Comparison of ENCODE assay signal across 8 mouse cellular contexts in genomic region chr1:168708161-168708865, GRCm38 (mm10).
DNase-seq lines count a peak whose midpoint lies in the region; ATAC-seq lines count a peak whose summit lies in the region.

No protein-coding gene starts in this region.

- H3K4me2 ChIP-seq in hindbrain, embryonic 11.5 days (replicated peaks; ENCODE audit: low read depth, low read length) = no peak overlapping the region
- H3K4me2 ChIP-seq in limb, embryonic 12.5 days = peak overlapping the region; percentile 52

- peak; percentile 23 for DNase-seq in gastrocnemius, adult 18-20 months (ENCODE audit: low spot score)
- no peak for DNase-seq in gastrocnemius, postnatal 4 days (ENCODE audit: low spot score in 2 of 2)
- DNase-seq in embryo, embryonic 9.5 days (ENCODE audit: extremely low spot score) = peak; percentile 40
- peak; percentile 23 for DNase-seq in hindbrain, embryonic 11.5 days (ENCODE audit: low spot score)
- peak; percentile 25 to 30 for DNase-seq in right cerebral cortex, postnatal 10 days (ENCODE audit: low spot score in 2 of 2)
- DNase-seq in spleen, postnatal 4 days (ENCODE audit: low spot score in 2 of 2) = no peak
- no peak for DNase-seq in ovary, postnatal 14 days (ENCODE audit: low spot score)

- ATAC-seq in hindbrain, embryonic 11.5 days (ENCODE audit: low FRiP score) = no peak
- peak; percentile 44; the same call in 1 of the 2 replicates for ATAC-seq in limb, embryonic 12.5 days (ENCODE audit: insufficient number of reproducible peaks, insufficient read depth, low FRiP score, low TSS enrichment, low read depth)

- no peak overlapping the region for H3K27ac ChIP-seq in hindbrain, embryonic 11.5 days (ENCODE audit: low read depth, low read length)
- peak overlapping the region; percentile 54 for H3K27ac ChIP-seq in limb, embryonic 12.5 days

- H3K9me3 ChIP-seq in hindbrain, embryonic 11.5 days (ENCODE audit: control insufficient read depth, low read length) = no peaks in the 10 kb centered on the region
- no peaks in the 10 kb centered on the region for H3K9me3 ChIP-seq in limb, embryonic 12.5 days

- H3K4me1 ChIP-seq in hindbrain, embryonic 11.5 days (replicated peaks; ENCODE audit: control insufficient read depth, insufficient read depth, low read length) = no peaks in the 10 kb centered on the region
- H3K4me1 ChIP-seq in limb, embryonic 12.5 days (replicated peaks) = peaks cover 19% of the 10 kb centered on the region

- 32% methylated on average over 11 of the region's 11 CpGs for WGBS in hindbrain, embryonic 11.5 days
- WGBS in limb, embryonic 12.5 days = 14% methylated on average over 11 of the region's 11 CpGs

- H3K4me3 ChIP-seq in hindbrain, embryonic 11.5 days (ENCODE audit: low read depth, low read length) = no peak overlapping the region
- H3K4me3 ChIP-seq in limb, embryonic 12.5 days (replicated peaks) = 0 out of 2 replicates have a peak overlapping the region, but pooled peaks have one; percentile 6

- no peaks in the 10 kb centered on the region for H3K36me3 ChIP-seq in hindbrain, embryonic 11.5 days (ENCODE audit: control insufficient read depth, insufficient read depth, low read length)
- H3K36me3 ChIP-seq in limb, embryonic 12.5 days = no peaks in the 10 kb centered on the region

- H3K27me3 ChIP-seq in hindbrain, embryonic 11.5 days (ENCODE audit: control insufficient read depth, insufficient read depth, low read length) = no peaks in the 10 kb centered on the region
- H3K27me3 ChIP-seq in limb, embryonic 12.5 days = no peaks in the 10 kb centered on the region

- no peak overlapping the region for H3K9ac ChIP-seq in hindbrain, embryonic 11.5 days (ENCODE audit: low read depth, low read length)
- no peak overlapping the region for H3K9ac ChIP-seq in limb, embryonic 12.5 days (replicated peaks)

Comparison
In these comparisons a context has a peak if more than half of its experiments do, and no peak if none do; other contexts are left out.
1. DNase-seq: peak in gastrocnemius, adult 18-20 months (single experiment), embryo, embryonic 9.5 days (single experiment), hindbrain, embryonic 11.5 days (single experiment) and right cerebral cortex, postnatal 10 days (2 of 2); none in gastrocnemius, postnatal 4 days (0 of 2), spleen, postnatal 4 days (0 of 2) and ovary, postnatal 14 days (single experiment).